Mouse (Mus musculus): ENCODE measurements at regions not wholly inside any gene's neighbourhood (a gene's known extent, or its start where the extent isn't known, plus 50 kb on each side); places are given as distances from the start of the nearest gene placed in this dataset.

GRCm38 (mm10) chr5:45278571-45278970 lies 171.5 kb downstream of the Qdpr start:
- Histone ChIP-seq H3K4me3 (ENCODE audit: insufficient read depth, low read length) (no peak overlapping the region), H3K4me1 (ENCODE audit: control insufficient read depth, insufficient read depth, low read length) (peaks cover 2% of the 10 kb centered on the region; the same call in 1 of the 2 replicates), H3K27ac (ENCODE audit: insufficient read depth, low read length) (no peak overlapping the region)
- TF ChIP-seq POLR2A (IDR thresholded peaks at IDR 0.05; ENCODE audit: low read depth, low read length), result no peak
- TF ChIP-seq CTCF (IDR thresholded peaks at IDR 0.05; ENCODE audit: borderline replicate concordance, insufficient read depth, low read length), result peak; percentile 32; the same call in 1 of the 2 replicates

DNA sequence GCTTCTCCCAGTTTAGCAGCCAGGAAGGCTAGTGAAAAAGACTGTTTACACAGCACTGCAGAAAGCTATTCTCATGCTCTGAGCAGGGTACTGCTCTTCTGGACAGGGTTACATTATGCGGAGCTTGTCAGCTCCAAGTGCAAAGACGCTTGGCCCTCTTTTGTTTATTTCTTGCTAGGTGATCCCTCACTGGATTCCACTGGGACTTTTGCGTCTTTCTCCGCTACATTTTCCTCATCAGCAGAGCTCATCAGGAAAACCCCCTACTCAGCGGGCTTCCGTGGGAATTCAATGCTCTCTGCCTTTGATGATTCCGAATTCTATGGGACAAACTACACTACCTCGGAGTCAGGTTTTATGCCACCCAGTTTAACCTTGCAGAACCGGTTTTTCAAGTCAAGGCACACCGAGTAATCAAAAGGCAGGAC lies 172.0 kb downstream of the Qdpr start:
- H3K4me3 ChIP-seq (ENCODE audit: insufficient read depth, low read length), result peak overlapping the region; percentile 9; the same call in 1 of the 2 replicates
- H3K27ac ChIP-seq (ENCODE audit: insufficient read depth, low read length), result no peak overlapping the region
- TF ChIP-seq CTCF (IDR thresholded peaks at IDR 0.05; ENCODE audit: borderline replicate concordance, insufficient read depth, low read length), result no peak
- TF ChIP-seq POLR2A (IDR thresholded peaks at IDR 0.05; ENCODE audit: low read depth, low read length), result no peak
- peaks cover 2% of the 10 kb centered on the region; the same call in 1 of the 2 replicates for H3K4me1 ChIP-seq (ENCODE audit: control insufficient read depth, insufficient read depth, low read length)

- Histone ChIP-seq H3K4me3 (ENCODE audit: insufficient read depth, low read length) (no peak overlapping the region), H3K27ac (ENCODE audit: insufficient read depth, low read length) (no peak overlapping the region), H3K4me1 (ENCODE audit: control insufficient read depth, insufficient read depth, low read length) (no peaks in the 10 kb centered on the region)
- TF ChIP-seq POLR2A (IDR thresholded peaks at IDR 0.05; ENCODE audit: low read depth, low read length) (no peak), CTCF (IDR thresholded peaks at IDR 0.05; ENCODE audit: borderline replicate concordance, insufficient read depth, low read length) (no peak)
Measured at GRCm38 (mm10) chr5:45270679-45271078, 179.4 kb downstream of the Qdpr start.

DNA sequence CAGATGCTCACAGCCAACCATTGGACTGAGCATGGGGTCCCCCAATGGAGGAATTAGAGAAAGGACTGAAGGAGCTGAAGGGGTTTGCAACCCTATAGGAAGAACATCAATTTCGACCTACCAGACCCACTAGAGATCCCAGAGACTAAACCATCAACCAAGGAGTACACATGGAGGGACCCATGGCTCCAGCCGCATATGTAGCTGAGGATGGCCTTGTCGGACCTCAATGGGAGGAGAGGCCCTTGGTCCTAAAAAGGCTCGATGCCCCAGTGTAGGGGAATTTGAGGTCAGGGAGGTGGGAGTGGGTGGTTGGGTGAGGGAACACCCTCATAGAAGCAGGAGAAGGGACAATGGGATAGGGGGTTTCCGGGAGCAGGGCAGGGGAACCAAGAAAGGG lies 180.6 kb downstream of the Qdpr start:
- TF ChIP-seq POLR2A (IDR thresholded peaks at IDR 0.05; ENCODE audit: low read depth, low read length), result no peak
- no peak for TF ChIP-seq CTCF (IDR thresholded peaks at IDR 0.05; ENCODE audit: borderline replicate concordance, insufficient read depth, low read length)
- no peak overlapping the region for H3K27ac ChIP-seq (ENCODE audit: insufficient read depth, low read length)
- H3K4me1 ChIP-seq (ENCODE audit: control insufficient read depth, insufficient read depth, low read length), result no peaks in the 10 kb centered on the region
- H3K4me3 ChIP-seq (ENCODE audit: insufficient read depth, low read length), result no peak overlapping the region

DNA sequence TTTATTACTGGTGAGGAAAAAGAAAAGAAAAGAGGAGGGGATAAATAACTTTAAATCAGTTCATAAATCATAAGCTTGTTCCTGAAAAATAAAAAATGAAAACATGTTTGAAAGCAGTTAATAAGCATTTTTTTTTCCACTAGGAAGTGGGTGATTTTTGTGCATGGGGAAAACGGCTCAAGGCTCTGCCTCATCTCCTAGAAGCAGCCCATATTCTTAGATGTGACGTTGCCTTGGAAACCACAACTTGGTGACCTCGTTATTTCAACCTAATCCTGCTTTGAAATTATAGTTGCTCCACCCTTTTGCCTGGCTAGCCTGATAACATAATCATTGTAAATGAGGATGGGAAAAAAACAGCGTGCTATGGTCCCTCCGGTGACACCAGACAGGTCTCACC lies 183.1 kb downstream of the Qdpr start:
- Histone ChIP-seq H3K27ac (ENCODE audit: insufficient read depth, low read length) (no peak overlapping the region), H3K4me3 (ENCODE audit: insufficient read depth, low read length) (no peak overlapping the region), H3K4me1 (ENCODE audit: control insufficient read depth, insufficient read depth, low read length) (no peaks in the 10 kb centered on the region)
- no peak for TF ChIP-seq CTCF (IDR thresholded peaks at IDR 0.05; ENCODE audit: borderline replicate concordance, insufficient read depth, low read length)
- TF ChIP-seq POLR2A (IDR thresholded peaks at IDR 0.05; ENCODE audit: low read depth, low read length), result no peak

GRCm38 (mm10) chr5:45258486-45258885 lies 191.6 kb downstream of the Qdpr start:
- no peak overlapping the region for H3K4me3 ChIP-seq (ENCODE audit: insufficient read depth, low read length)
- peaks cover 2% of the 10 kb centered on the region; the same call in 1 of the 2 replicates for H3K4me1 ChIP-seq (ENCODE audit: control insufficient read depth, insufficient read depth, low read length)
- H3K27ac ChIP-seq (ENCODE audit: insufficient read depth, low read length), result peak overlapping the region; percentile 79
- TF ChIP-seq CTCF (IDR thresholded peaks at IDR 0.05; ENCODE audit: borderline replicate concordance, insufficient read depth, low read length), result no peak
- no peak for TF ChIP-seq POLR2A (IDR thresholded peaks at IDR 0.05; ENCODE audit: low read depth, low read length)

- no peak for TF ChIP-seq CTCF (IDR thresholded peaks at IDR 0.05; ENCODE audit: borderline replicate concordance, insufficient read depth, low read length)
- TF ChIP-seq POLR2A (IDR thresholded peaks at IDR 0.05; ENCODE audit: low read depth, low read length), result no peak
- no peak overlapping the region for H3K27ac ChIP-seq (ENCODE audit: insufficient read depth, low read length)
- H3K4me3 ChIP-seq (ENCODE audit: insufficient read depth, low read length), result no peak overlapping the region
- peaks cover 2% of the 10 kb centered on the region; the same call in 1 of the 2 replicates for H3K4me1 ChIP-seq (ENCODE audit: control insufficient read depth, insufficient read depth, low read length)
Measured at GRCm38 (mm10) chr5:45256256-45256999, 193.6 kb downstream of the Qdpr start.

GRCm38 (mm10) chr5:45231856-45232255 lies 218.2 kb downstream of the Qdpr start:
- Histone ChIP-seq H3K4me3 (ENCODE audit: insufficient read depth, low read length) (no peak overlapping the region), H3K4me1 (ENCODE audit: control insufficient read depth, insufficient read depth, low read length) (no peaks in the 10 kb centered on the region), H3K27ac (ENCODE audit: insufficient read depth, low read length) (no peak overlapping the region)
- TF ChIP-seq CTCF (IDR thresholded peaks at IDR 0.05; ENCODE audit: borderline replicate concordance, insufficient read depth, low read length) (no peak), POLR2A (IDR thresholded peaks at IDR 0.05; ENCODE audit: low read depth, low read length) (no peak)

DNA sequence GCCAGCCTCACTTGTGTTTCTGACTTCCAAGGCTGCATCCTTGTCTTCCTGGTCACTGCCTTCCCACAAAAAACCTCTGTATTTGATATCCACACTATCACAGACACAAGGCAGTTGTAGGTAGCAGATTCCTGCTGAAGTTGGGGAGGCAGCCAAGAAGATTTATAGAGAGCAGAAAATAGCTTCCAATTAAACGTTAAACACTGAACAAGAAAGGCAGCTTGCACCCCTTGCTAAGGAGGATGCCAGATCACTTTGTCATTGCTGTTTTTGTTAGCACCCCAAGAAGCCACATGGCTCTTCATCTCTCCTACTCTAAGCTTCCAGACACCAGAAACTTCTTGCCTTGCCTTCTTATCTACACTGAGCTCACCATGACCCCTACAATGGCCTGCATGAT lies 219.9 kb downstream of the Qdpr start:
- no peak for TF ChIP-seq CTCF (IDR thresholded peaks at IDR 0.05; ENCODE audit: borderline replicate concordance, insufficient read depth, low read length)
- Histone ChIP-seq H3K4me1 (ENCODE audit: control insufficient read depth, insufficient read depth, low read length) (no peaks in the 10 kb centered on the region), H3K4me3 (ENCODE audit: insufficient read depth, low read length) (no peak overlapping the region), H3K27ac (ENCODE audit: insufficient read depth, low read length) (no peak overlapping the region)

GRCm38 (mm10) chr5:45229477-45229876 lies 220.6 kb downstream of the Qdpr start:
- Histone ChIP-seq H3K27ac (ENCODE audit: insufficient read depth, low read length) (no peak overlapping the region), H3K4me1 (ENCODE audit: control insufficient read depth, insufficient read depth, low read length) (no peaks in the 10 kb centered on the region), H3K4me3 (ENCODE audit: insufficient read depth, low read length) (no peak overlapping the region)
- TF ChIP-seq CTCF (IDR thresholded peaks at IDR 0.05; ENCODE audit: borderline replicate concordance, insufficient read depth, low read length), result no peak
- TF ChIP-seq POLR2A (IDR thresholded peaks at IDR 0.05; ENCODE audit: low read depth, low read length), result no peak

Data from embryonic fibroblast, embryonic 13.5 days (primary cell).